Mouse (Mus musculus): ENCODE data around the gene Prnp. TPM values are rescaled to one million over a fixed set of nuclear protein-coding genes. Genes with fewer than 3 reads are reported as not detected.

Gene Prnp
- polyA plus RNA-seq, 1 experiment from 2014 or later = 33.1 TPM

DNA sequence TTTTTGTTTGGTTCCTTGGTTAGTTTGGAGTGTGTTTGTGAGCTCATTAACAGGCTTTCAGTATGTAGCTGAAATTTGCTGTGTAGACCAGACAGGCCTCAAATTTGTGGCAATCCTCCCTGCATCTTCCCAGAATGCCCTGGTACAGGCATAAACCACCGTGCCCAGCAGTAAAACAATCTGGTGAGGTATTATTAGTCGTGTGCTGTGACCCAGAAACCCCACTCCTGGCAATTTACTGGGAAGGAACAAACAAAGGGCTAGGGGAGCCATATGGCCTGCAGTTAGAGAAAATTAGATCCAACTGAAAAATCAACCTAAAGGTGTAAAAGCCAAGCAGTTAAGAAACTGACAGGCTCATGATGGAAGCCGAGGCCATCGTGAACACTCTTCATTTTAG lies 1.6 kb downstream of the Prnp start:
- H3K4me2 ChIP-seq (ENCODE audit: low read depth) = peak overlapping the region; percentile 76
- H3K36me3 ChIP-seq (ENCODE audit: control insufficient read depth, insufficient read depth, low read length) = no peaks in the 10 kb centered on the region
- 15% methylated on average over 4 of the region's 4 CpGs for WGBS
- no peak overlapping the region for H3K9ac ChIP-seq (ENCODE audit: low read length)
- no peak for ATAC-seq (ENCODE audit: insufficient read depth, low FRiP score, low TSS enrichment)
- H3K27me3 ChIP-seq (ENCODE audit: control insufficient read depth, insufficient read depth, low read length) = no peaks in the 10 kb centered on the region
- no peaks in the 10 kb centered on the region for H3K4me1 ChIP-seq (ENCODE audit: control insufficient read depth, insufficient read depth, low read length)
- peak overlapping the region; percentile 72; the same call in 1 of the 2 replicates for H3K4me3 ChIP-seq (ENCODE audit: low read depth, low read length)
- no peak for DNase-seq (ENCODE audit: low spot score)
- no peak overlapping the region for H3K27ac ChIP-seq (ENCODE audit: low read depth, low read length)
- H3K9me3 ChIP-seq (ENCODE audit: control insufficient read depth, low read length) = no peaks in the 10 kb centered on the region

DNA sequence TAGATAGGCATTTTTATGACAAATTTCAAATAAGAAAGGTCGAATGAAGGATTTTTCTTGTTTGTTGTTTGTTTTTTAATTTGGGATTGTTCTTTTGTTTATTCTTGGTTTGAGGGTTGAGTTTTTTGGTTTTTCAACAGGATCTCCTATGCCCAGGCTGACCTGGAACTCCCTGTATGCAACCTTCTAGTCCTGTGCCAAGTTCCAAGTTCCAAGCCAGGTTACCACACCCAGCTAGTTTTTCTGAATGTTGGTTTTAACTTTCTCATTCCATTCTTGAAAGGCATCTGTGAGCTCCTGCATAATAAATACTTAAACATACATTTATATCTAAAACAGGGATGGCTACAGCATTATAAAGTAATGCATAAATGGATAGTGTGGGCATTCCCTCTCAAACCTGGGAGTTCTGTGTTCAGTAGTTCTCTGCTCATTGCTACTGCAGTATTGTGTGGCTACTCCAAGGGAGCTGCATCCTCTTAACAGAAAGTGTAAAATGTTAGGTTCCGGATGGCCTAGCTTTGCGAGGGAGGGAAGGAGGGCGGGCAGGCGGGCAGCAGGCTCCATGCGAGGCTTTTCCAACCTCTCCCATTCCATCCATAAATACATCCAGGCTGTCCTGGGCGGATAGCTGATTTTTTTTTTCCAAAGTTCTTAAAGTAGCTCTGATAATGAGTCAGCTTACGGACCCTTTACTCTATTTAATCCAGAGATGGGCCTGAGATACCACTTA lies 3.0 kb downstream of the Prnp start:
- Histone ChIP-seq H3K36me3 (ENCODE audit: control insufficient read depth, insufficient read depth, low read length) (0 out of 2 replicates have a peak, but pooled peaks cover 2% of the 10 kb centered on the region), H3K9me3 (ENCODE audit: control insufficient read depth, low read length) (no peaks in the 10 kb centered on the region), H3K4me2 (ENCODE audit: low read depth) (no peak overlapping the region), H3K4me3 (ENCODE audit: low read depth, low read length) (no peak overlapping the region), H3K9ac (ENCODE audit: low read length) (no peak overlapping the region), H3K4me1 (ENCODE audit: control insufficient read depth, insufficient read depth, low read length) (no peaks in the 10 kb centered on the region), H3K27ac (ENCODE audit: low read depth, low read length) (no peak overlapping the region), H3K27me3 (ENCODE audit: control insufficient read depth, insufficient read depth, low read length) (no peaks in the 10 kb centered on the region)
- no peak for ATAC-seq (ENCODE audit: insufficient read depth, low FRiP score, low TSS enrichment)
- DNase-seq (ENCODE audit: low spot score) = no peak
- WGBS = 81% methylated on average over 8 of the region's 8 CpGs

DNA sequence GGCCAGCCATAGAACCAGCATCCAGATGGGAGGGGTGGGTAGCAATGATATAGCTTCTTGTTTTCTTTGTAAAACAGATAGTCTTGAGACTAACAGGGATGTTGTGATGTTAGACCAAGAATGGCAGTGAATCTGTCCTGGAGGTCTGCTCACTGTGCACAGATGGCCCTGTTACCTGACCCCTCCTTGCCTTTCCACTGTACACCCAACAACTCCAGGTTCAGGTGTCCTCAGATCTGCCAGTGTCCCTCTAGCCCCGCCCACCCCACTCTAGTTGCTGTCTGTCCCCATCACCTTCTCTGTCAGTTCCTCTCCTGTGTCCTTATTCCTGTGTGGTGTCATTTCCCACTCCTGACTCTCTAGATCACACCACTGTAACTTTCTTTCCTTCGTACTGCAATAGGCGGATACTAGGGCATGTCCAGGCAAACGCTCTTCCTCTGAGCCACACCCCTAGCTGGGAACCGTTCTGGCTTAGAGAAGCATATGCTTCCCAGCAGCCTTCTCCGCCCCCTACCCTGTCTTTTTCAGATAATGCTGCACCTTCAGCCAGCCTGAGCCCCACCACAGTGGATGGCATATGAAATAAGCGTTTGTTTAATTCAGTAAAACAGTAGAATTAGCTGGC lies 22.7 kb downstream of the Prnp start:
- ATAC-seq (ENCODE audit: insufficient read depth, low FRiP score, low TSS enrichment) = no peak
- no peak overlapping the region for H3K4me2 ChIP-seq (ENCODE audit: low read depth)
- H3K36me3 ChIP-seq (ENCODE audit: control insufficient read depth, insufficient read depth, low read length) = no peaks in the 10 kb centered on the region; the same call in 1 of the 2 replicates
- no peaks in the 10 kb centered on the region for H3K27me3 ChIP-seq (ENCODE audit: control insufficient read depth, insufficient read depth, low read length)
- no peaks in the 10 kb centered on the region for H3K9me3 ChIP-seq (ENCODE audit: control insufficient read depth, low read length)
- no peak for DNase-seq (ENCODE audit: low spot score)
- no peaks in the 10 kb centered on the region for H3K4me1 ChIP-seq (ENCODE audit: control insufficient read depth, insufficient read depth, low read length)
- no peak overlapping the region for H3K9ac ChIP-seq (ENCODE audit: low read length)
- no peak overlapping the region for H3K27ac ChIP-seq (ENCODE audit: low read depth, low read length)
- H3K4me3 ChIP-seq (ENCODE audit: low read depth, low read length) = no peak overlapping the region
- 81% methylated on average over 7 of the region's 7 CpGs for WGBS

DNA sequence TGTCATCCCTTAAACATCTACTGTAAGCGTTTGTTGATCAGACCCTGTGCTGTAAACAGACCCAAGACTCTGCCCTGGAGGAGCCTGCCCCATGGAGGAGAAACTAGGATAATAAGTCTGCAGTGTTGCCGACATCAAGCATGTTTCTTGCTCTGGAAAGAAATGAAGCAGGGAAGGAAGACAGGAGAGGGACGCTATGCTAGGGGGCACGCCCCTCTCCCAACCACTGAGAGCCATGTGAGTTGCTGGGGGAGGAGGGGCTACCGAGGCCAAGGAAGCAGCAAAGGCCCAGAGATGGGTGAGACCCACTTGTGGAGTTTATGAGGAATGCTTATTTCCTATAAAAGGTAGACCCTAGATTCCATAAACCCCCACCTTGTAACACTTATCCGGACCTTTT lies 23.3 kb downstream of the Prnp start:
- DNase-seq (ENCODE audit: low spot score) = no peak

DNA sequence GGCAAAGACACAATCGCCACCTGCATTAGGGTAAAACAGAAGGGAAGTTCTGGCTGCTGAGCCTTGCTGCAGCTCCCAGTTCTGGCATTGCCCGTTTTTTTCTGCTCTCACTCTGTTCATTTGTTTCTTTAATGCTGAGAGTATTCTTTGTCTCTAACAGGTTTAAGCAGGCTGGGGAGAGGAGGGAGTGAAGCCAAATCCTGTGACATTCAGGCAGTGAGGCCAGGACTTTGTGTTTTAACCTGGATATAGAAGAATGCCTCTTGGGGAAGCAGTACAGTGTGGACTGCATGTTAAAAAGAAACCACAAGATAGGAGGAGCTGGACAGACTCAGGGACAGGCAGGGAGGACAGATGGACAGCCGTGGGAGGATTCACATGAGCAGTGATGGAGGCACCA lies 23.9 kb downstream of the Prnp start:
- no peak for ATAC-seq (ENCODE audit: insufficient read depth, low FRiP score, low TSS enrichment)
- Histone ChIP-seq H3K27ac (ENCODE audit: low read depth, low read length) (no peak overlapping the region), H3K9me3 (ENCODE audit: control insufficient read depth, low read length) (no peaks in the 10 kb centered on the region), H3K4me3 (ENCODE audit: low read depth, low read length) (no peak overlapping the region), H3K36me3 (ENCODE audit: control insufficient read depth, insufficient read depth, low read length) (no peaks in the 10 kb centered on the region; the same call in 1 of the 2 replicates), H3K4me1 (ENCODE audit: control insufficient read depth, insufficient read depth, low read length) (no peaks in the 10 kb centered on the region), H3K4me2 (ENCODE audit: low read depth) (no peak overlapping the region), H3K27me3 (ENCODE audit: control insufficient read depth, insufficient read depth, low read length) (no peaks in the 10 kb centered on the region), H3K9ac (ENCODE audit: low read length) (no peak overlapping the region)
- DNase-seq (ENCODE audit: low spot score) = no peak
- WGBS = 76% methylated on average over 3 of the region's 3 CpGs

More for the DNA sequence above, 23.3 kb downstream of the Prnp start:
- Histone ChIP-seq H3K4me3 (ENCODE audit: low read depth, low read length) (no peak overlapping the region), H3K27ac (ENCODE audit: low read depth, low read length) (no peak overlapping the region), H3K9me3 (ENCODE audit: control insufficient read depth, low read length) (no peaks in the 10 kb centered on the region), H3K4me2 (ENCODE audit: low read depth) (no peak overlapping the region), H3K9ac (ENCODE audit: low read length) (no peak overlapping the region), H3K27me3 (ENCODE audit: control insufficient read depth, insufficient read depth, low read length) (no peaks in the 10 kb centered on the region), H3K36me3 (ENCODE audit: control insufficient read depth, insufficient read depth, low read length) (no peaks in the 10 kb centered on the region; the same call in 1 of the 2 replicates), H3K4me1 (ENCODE audit: control insufficient read depth, insufficient read depth, low read length) (no peaks in the 10 kb centered on the region)
- 52% methylated on average over 6 of the region's 6 CpGs for WGBS
- no peak for ATAC-seq (ENCODE audit: insufficient read depth, low FRiP score, low TSS enrichment)

DNA sequence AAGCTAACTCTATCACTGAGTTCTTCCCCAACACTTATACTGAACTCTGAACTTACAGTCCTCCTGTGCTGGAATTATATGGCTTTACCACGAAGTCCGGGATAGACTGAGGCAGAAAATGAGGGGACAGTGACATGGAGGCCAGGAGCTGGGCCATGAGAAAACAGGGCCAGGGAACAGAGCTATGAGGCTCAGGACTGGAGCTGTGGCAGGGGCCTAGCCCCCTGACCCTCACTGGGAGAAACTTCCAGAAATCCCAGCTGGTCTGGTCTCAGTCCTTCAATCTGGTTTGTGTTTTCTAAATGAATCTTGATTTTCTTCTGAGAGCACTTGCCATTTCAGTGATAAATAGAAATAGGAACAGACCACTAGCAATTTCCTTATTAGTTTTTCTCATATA lies 24.5 kb downstream of the Prnp start:
- no peak overlapping the region for H3K4me2 ChIP-seq (ENCODE audit: low read depth)
- WGBS = 87% methylated on average over 2 of the region's 2 CpGs
- no peak for DNase-seq (ENCODE audit: low spot score)
- H3K9ac ChIP-seq (ENCODE audit: low read length) = no peak overlapping the region
- H3K27ac ChIP-seq (ENCODE audit: low read depth, low read length) = no peak overlapping the region
- no peaks in the 10 kb centered on the region for H3K27me3 ChIP-seq (ENCODE audit: control insufficient read depth, insufficient read depth, low read length)
- no peak overlapping the region for H3K4me3 ChIP-seq (ENCODE audit: low read depth, low read length)
- no peaks in the 10 kb centered on the region for H3K9me3 ChIP-seq (ENCODE audit: control insufficient read depth, low read length)
- H3K4me1 ChIP-seq (ENCODE audit: control insufficient read depth, insufficient read depth, low read length) = no peaks in the 10 kb centered on the region
- no peaks in the 10 kb centered on the region; the same call in 1 of the 2 replicates for H3K36me3 ChIP-seq (ENCODE audit: control insufficient read depth, insufficient read depth, low read length)
- no peak for ATAC-seq (ENCODE audit: insufficient read depth, low FRiP score, low TSS enrichment)

DNA sequence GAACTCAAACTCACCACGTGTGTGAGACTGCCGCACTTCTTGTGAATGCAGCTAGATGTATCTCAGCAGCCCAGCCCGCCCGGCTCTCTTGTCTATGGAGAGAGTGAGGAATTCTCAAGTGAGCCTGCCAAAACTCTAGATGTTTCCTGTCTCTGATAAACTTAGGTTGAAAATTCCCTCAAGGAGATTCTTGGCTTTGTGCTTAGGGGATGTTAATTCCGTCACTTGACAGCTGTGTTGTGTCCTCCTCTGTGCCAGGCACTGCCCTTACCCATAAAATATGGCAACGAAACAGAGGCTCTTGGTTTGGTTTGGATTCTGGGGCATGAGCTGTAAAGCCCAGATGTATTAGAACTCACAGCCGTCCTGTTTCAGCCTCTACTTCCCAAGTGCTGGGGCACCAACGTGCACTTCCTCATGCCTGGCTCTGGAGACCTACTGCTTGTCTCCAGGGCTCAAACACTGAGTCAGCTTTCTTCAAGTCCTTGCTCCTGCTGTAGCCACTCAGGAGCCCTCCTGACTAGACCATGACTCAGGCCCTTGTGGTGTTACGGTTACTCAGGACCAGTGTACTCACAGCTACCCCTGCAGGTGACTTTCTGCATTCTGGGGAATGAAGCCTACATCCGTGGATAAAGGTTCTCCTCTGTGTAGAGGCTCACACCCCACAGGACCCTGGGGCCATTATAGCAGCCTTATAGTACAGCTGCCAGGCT lies 25.8 kb downstream of the Prnp start:
- DNase-seq (ENCODE audit: low spot score) (no peak), ATAC-seq (ENCODE audit: insufficient read depth, low FRiP score, low TSS enrichment) (no peak)
- H3K9ac ChIP-seq (ENCODE audit: low read length) = no peak overlapping the region
- H3K27me3 ChIP-seq (ENCODE audit: control insufficient read depth, insufficient read depth, low read length) = no peaks in the 10 kb centered on the region
- H3K9me3 ChIP-seq (ENCODE audit: control insufficient read depth, low read length) = no peaks in the 10 kb centered on the region
- H3K4me1 ChIP-seq (ENCODE audit: control insufficient read depth, insufficient read depth, low read length) = no peaks in the 10 kb centered on the region
- no peak overlapping the region for H3K4me2 ChIP-seq (ENCODE audit: low read depth)
- WGBS = 89% methylated on average over 10 of the region's 10 CpGs
- H3K4me3 ChIP-seq (ENCODE audit: low read depth, low read length) = no peak overlapping the region
- no peak overlapping the region for H3K27ac ChIP-seq (ENCODE audit: low read depth, low read length)
- no peaks in the 10 kb centered on the region; the same call in 1 of the 2 replicates for H3K36me3 ChIP-seq (ENCODE audit: control insufficient read depth, insufficient read depth, low read length)

DNA sequence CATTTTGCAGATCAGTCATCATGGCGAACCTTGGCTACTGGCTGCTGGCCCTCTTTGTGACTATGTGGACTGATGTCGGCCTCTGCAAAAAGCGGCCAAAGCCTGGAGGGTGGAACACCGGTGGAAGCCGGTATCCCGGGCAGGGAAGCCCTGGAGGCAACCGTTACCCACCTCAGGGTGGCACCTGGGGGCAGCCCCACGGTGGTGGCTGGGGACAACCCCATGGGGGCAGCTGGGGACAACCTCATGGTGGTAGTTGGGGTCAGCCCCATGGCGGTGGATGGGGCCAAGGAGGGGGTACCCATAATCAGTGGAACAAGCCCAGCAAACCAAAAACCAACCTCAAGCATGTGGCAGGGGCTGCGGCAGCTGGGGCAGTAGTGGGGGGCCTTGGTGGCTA lies 26.7 kb downstream of the Prnp start:
- Histone ChIP-seq H3K27me3 (ENCODE audit: control insufficient read depth, insufficient read depth, low read length) (no peaks in the 10 kb centered on the region), H3K9ac (ENCODE audit: low read length) (no peak overlapping the region)
- WGBS = 96% methylated on average over 10 of the region's 10 CpGs

More for the DNA sequence above, 26.7 kb downstream of the Prnp start:
- Histone ChIP-seq H3K4me3 (ENCODE audit: low read depth, low read length) (no peak overlapping the region), H3K9me3 (ENCODE audit: control insufficient read depth, low read length) (no peaks in the 10 kb centered on the region), H3K4me1 (ENCODE audit: control insufficient read depth, insufficient read depth, low read length) (no peaks in the 10 kb centered on the region), H3K36me3 (ENCODE audit: control insufficient read depth, insufficient read depth, low read length) (no peaks in the 10 kb centered on the region; the same call in 1 of the 2 replicates), H3K4me2 (ENCODE audit: low read depth) (no peak overlapping the region), H3K27ac (ENCODE audit: low read depth, low read length) (no peak overlapping the region)
- ATAC-seq (ENCODE audit: insufficient read depth, low FRiP score, low TSS enrichment) = no peak
- no peak for DNase-seq (ENCODE audit: low spot score)
